Mouse (Mus musculus) Patski (cell line): ENCODE data around the gene D1Pas1. TPM values are rescaled to one million over a fixed set of nuclear protein-coding genes. Genes with fewer than 3 reads are reported as not detected.

Experiments used
- ATAC-seq: fragments of 100-300 bp; one replicate; pipeline ENCODE4 v1.8.0; 2021
- CTCF ChIA-PET: fragments of 350-600 bp; sonication (Branson Sonifier 250); formaldehyde crosslinking; loops from one replicate; lab custom pipeline; 2022; ENCODE audit warnings: inconsistent platforms; lab: Charles Lee
- POLR2A ChIA-PET: fragments of 350-600 bp; sonication (Branson Sonifier 250); formaldehyde crosslinking; loops from one replicate; lab custom pipeline; 2022; ENCODE audit warnings: antibody characterized with exemption, inconsistent platforms; lab: Charles Lee
- DNase-seq: peaks from one replicate; pipeline ENCODE4 v3.0.0-alpha.2; 2011; ENCODE audit warnings: low read depth, low spot score
- H3K27me3 ChIP-seq: fragments of 371-371 bp; one replicate; pipeline ENCODE4 v1.5.1; 2021
- CTCF ChIP-seq: fragments of 100-300 bp; IDR thresholded peaks from one replicate; pipeline ENCODE4 v1.5.1; 2021
- in situ Hi-C: fragments of 300-500 bp; cut with MboI; formaldehyde crosslinking; loops from 3 replicates; pipeline ENCODE4 v1.11.1; 2018; ENCODE audit warnings: low pct_unique_long_range_greater_than_20kb, mixed read lengths
- polyA plus RNA-seq: library from polyadenylated mRNA; unstranded; gene quantifications from one replicate; pipeline ENCODE4 v1.2.3, GENCODE M21; 2021

The D1Pas1 gene
- polyA plus RNA-seq = not detected

DNA sequence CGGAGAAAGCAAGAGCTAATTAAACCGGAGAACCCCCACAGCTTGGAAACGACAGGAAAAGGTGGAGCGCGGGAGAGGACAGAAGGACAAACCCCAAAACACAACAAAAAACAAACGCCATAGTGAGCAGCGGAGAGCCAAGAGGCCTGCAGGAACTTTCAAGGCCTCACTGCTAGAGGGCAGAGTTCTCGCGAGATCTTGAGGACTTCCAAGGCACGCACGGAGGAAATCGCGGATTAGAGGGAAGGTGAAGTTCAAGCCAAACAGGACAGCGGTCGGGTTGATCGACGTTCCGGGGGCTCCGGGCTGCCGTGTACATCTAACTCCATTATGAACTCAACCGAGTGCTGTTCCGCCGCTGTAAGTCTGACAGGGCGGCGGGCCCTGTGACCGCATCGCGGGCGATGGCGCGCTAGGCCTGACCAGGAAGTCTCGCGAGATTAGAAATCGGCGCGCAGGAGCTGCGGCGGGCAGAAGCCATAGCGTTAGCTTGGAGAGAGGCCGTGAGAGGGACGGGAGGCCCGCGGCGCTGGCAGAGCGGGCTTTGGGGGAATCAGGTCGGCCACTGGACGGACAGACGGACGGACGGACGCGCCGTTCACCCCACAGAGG is at the start of gene D1Pas1:
D1Pas1 (plus strand) TSS at position 216 of the 612 bp plus-strand sequence.
- H3K27me3 ChIP-seq = no peaks in the 10 kb centered on the region
- ChIA-PET POLR2A (no interaction called here), CTCF (no interaction called here)
- ATAC-seq (no peak), DNase-seq (no peak)
- in situ Hi-C loops = loop anchor here (10.0 kb wide), 1 partner anchor 133 kb away; no protein-coding TSS in a partner anchor
- no peak for TF ChIP-seq CTCF

DNA sequence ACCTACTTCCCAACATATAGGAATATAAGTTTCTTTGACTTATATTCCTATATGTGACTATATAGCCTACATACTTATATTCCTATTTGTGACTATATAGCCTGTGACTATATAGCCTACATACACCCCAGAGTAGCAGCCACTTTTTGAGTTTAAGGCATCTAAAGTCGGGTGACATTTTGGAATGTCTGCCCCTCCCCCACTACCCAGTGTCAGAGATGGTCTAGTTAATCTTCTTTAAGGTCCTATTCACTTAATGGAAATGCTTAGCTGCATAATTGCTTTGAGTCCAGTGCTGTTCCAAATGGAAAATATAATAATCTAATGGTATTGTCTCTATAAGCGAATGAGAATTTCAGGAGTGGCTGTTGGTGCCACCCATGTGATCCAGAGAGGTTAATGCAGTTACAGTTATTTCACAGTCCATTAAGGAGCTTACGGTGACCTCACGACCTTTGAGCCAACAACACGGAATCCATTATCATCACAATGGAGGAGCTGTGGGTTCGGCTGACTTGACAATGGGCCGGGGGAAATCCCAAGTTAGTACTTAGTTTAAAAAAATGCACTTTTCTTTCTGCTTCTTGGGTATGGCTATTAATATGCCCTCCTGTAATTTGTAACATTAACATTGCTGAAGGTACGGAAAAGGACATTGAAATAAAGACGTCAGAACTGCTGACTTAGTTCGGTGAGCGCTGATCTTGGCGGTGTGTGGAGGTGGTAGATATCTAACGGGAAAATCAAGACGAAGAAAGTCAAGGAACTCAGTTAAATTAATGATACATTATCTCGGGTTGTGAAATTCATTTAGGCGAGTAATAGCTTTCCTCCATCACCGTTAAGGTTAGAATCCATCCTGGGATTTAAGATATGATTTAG is 44.5 kb upstream of the D1Pas1 start:
- CTCF ChIA-PET = no interaction called here
- ATAC-seq (no peak), DNase-seq (no peak)
- POLR2A ChIA-PET = interaction anchor here (0.8 kb wide), 1 partner anchor 43 kb away, joined by 3 read pairs; no protein-coding TSS in a partner anchor
- in situ Hi-C loops = no loop called here
- TF ChIP-seq CTCF = no peak
- no peaks in the 10 kb centered on the region for H3K27me3 ChIP-seq

DNA sequence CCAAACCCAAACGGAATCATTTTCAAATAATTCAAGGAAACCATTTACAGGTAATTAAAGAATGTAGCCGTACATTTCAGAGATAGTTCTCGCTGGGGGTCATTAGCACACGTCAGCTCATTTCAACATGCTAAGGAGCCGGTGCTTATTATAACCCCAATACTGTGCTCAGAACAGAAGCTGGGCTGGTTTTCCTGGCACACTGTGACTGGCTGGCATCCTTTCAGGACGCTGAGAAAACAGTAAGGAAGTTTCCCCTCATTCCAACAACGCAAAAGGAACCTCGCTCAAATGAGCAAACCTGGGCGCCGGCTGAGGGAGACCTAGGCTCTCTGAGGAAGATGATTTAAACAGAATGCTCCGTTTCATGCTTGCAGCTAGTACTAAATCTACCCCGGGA is 43.2 kb upstream of the D1Pas1 start:
- DNase-seq (no peak), ATAC-seq (no peak)
- POLR2A ChIA-PET = no interaction called here

DNA sequence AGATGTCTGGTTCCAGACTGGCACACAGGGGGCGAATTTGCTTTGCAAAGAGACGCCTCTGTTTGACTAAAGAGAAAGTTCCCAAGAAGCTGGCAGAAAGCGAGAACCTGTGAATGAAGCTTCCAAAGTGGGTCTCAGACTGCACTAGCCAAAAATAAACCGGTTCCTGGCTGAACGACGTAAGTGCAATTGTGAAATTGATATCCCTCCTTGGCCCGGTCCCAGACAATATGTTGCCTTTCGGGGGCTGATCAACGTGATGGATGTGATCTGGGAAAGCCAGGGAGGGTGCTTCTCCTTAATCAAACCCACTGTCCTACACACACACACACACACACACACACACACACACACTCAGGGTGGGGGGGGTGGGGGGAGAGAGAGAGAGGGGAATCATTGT is 41.8 kb upstream of the D1Pas1 start:
- ATAC-seq (no peak), DNase-seq (no peak)
- ChIA-PET POLR2A (no interaction called here), CTCF (interaction anchor here (0.9 kb wide), 1 partner anchor 8 kb away, joined by 4 read pairs; no protein-coding TSS in a partner anchor)
- TF ChIP-seq CTCF = no peak
- in situ Hi-C loops = no loop called here
- no peaks in the 10 kb centered on the region for H3K27me3 ChIP-seq

More for the DNA sequence above, 43.2 kb upstream of the D1Pas1 start:
- in situ Hi-C loops = no loop called here
- no peak for TF ChIP-seq CTCF
- CTCF ChIA-PET = no interaction called here
- H3K27me3 ChIP-seq = no peaks in the 10 kb centered on the region

DNA sequence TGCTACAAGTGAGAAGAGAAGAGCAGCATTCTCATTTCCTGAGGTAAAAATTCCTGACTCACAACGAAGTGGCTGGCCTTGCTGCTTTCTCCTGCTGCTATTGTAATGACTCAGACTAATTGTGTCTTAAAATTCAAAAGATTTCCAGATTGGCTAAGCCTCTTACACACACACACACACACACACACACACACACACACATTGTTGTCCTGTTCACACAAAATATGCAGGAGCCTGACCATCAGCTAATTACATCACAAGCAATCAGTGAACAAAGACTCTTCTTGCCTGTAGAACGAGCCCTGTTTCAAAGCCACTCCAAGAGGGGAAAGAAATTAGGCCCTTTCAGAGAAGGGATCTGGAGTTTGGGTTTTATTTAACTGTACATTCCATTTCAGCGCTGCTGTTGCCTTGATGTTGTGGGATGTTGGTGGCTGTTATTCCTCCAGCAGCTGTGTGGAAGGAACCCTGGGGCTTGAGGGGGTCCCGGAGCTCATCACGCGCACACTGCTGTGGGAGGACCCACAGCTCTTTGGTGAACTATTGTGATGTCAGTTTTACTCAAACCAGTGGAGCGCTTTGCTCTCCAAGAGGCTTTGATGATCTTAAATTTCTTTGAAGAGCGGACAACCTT is 40.8 kb upstream of the D1Pas1 start:
- ATAC-seq (no peak), DNase-seq (peak; percentile 19)
- TF ChIP-seq CTCF = no peak
- in situ Hi-C loops = no loop called here
- no peaks in the 10 kb centered on the region for H3K27me3 ChIP-seq
- ChIA-PET CTCF (interaction anchor here (0.9 to 1.3 kb wide), 2 partner anchors 9 to 96 kb away, joined by 3 to 4 read pairs; no protein-coding TSS in a partner anchor), POLR2A (no interaction called here)

DNA sequence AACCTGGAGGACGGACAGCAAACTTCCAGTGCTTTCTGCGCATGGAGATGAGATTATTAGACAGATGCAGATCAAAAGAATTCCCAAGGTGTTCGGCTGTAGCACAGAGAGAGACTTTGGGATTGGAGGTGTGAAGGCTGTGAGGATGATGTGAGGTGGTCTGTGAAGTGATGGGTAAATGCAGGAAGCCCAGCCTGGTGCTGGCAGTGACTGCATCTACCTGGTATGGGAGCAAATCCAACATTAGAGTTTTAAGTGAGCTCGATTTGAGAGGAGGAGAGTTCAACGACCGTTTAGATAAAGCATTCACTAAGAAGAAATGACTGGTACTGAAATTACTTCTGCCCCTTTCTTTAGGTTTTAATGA is 40.3 kb upstream of the D1Pas1 start:
- in situ Hi-C loops = no loop called here
- ATAC-seq = no peak
- ChIA-PET CTCF (interaction anchor here (1.3 kb wide), 1 partner anchor 96 kb away, joined by 3 read pairs; no protein-coding TSS in a partner anchor), POLR2A (no interaction called here)
- no peak for TF ChIP-seq CTCF
- no peak for DNase-seq
- no peaks in the 10 kb centered on the region for H3K27me3 ChIP-seq

DNA sequence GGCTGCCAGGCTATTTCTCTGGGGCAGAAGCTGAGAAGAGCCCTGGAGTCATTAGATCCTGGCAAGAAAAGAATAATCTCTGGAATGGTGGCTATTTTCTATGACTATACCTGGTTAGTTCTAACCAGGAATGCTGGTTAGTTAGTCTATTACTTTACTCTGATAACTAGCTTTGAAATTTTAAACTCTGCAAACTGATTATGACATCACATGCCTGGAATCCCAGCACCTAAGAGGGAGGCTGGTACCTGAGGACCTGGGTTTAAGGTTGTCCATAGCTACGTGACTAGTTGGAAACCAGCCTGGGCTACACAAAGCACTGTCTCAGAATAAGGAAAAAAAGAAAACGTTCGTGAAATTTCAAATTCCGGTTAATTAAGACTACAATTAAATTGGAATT is 39.7 kb upstream of the D1Pas1 start:
- H3K27me3 ChIP-seq = no peaks in the 10 kb centered on the region
- POLR2A ChIA-PET = no interaction called here
- CTCF ChIA-PET = no interaction called here
- DNase-seq = no peak
- no peak for ATAC-seq
- in situ Hi-C loops = no loop called here
- no peak for TF ChIP-seq CTCF

DNA sequence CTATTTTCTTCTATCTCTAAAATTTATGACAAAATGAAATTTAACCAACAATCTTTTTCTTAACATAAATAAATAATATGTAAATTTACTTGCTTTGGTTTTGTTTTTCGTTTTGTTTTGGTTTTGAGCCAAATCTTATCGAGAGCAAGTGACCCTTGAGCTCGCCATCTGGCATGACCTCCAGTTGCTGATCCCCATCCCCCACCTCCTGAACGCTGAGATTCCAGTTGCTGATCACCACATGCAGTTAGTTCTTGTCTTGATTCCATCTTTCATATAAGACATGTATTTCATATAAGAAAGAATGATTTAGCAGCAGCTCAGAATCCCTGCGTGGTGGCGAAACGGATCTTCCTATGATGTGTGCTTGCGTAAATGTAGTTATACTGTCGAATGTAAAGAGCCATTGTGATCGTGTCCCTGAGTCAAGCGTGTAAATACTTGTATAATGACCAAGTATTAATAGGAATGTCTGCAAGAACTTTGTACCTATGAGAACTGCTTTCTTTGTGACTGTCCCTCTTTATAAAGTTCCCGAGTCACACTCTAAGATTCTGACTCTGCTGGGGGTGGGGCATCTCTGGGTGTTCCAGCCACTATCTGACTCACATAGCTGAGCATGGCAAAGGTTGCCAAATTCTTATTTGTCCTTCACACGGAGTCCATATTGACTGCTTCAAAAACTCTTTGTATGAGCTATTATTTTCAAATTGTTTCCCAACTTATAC is 36.9 kb upstream of the D1Pas1 start:
- in situ Hi-C loops = no loop called here
- POLR2A ChIA-PET = no interaction called here

DNA sequence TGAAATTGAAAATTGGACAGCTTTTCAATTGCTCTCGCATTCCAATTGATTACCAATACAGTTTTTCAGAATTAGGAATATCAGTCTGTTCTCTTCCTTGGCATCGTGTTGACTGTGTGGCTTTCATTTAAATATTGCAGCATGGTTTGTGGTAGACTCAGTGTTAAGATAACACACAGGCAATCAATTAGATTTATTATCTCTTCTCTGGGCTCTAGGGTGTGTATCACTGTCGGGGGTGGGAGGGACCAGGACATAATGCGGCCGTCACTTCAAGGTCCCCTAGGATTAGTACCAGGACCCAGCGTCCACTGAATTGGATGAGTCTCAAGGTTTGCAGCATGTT is 36.4 kb upstream of the D1Pas1 start:
- ATAC-seq (no peak), DNase-seq (no peak)
- no peaks in the 10 kb centered on the region for H3K27me3 ChIP-seq
- TF ChIP-seq CTCF = no peak
- ChIA-PET CTCF (interaction anchor here (1.0 kb wide), 1 partner anchor 28 kb away, joined by 3 read pairs; no protein-coding TSS in a partner anchor), POLR2A (no interaction called here)
- in situ Hi-C loops = no loop called here

More for the DNA sequence above, 36.9 kb upstream of the D1Pas1 start:
- no peaks in the 10 kb centered on the region for H3K27me3 ChIP-seq
- CTCF ChIA-PET = interaction anchor here (1.0 kb wide), 1 partner anchor 28 kb away, joined by 3 read pairs; no protein-coding TSS in a partner anchor
- no peak for TF ChIP-seq CTCF
- ATAC-seq (no peak), DNase-seq (no peak)

DNA sequence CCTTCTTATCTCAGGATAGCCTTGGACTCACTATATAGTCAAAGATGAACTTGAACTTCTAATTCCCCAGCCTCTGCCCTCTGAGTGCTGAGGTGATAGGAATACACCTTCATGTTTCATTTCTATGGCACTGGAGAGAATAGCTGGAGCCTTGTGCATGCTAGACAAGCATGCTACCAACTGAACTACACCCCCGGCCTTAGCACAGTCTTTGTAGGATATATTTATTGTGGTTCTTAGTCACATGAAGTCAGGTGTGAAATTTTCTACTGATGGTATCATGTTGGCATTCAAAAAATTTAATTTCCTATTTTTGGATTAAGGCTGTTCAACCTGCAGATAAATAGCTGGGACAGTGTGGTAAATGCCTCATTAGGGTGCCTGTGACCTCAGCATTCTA is 33.0 kb upstream of the D1Pas1 start:
- POLR2A ChIA-PET = no interaction called here
- DNase-seq = peak; percentile 37
- CTCF ChIA-PET = no interaction called here
- no peak for TF ChIP-seq CTCF
- no peaks in the 10 kb centered on the region for H3K27me3 ChIP-seq
- in situ Hi-C loops = no loop called here
- peak; percentile 91 for ATAC-seq
